Mouse (Mus musculus) left cerebral cortex, adult 9 months (tissue): ENCODE results near the gene Hist1h3g.
"Not testable (repeated sequence)": the region's sequence is repeated elsewhere in the genome, so short reads cannot be mapped to it uniquely, and the experiment has no call there.

ENCODE experiments used
- DNase-seq, 2 experiments: peaks; one replicate each; pipeline ENCODE4 v3.0.0; 2022; ENCODE audit warnings: low spot score in 2 of 2

Hist1h3g gene

GRCm38 (mm10) chr13:23555839-23556416 lies 20.7 kb downstream of the Hist1h3g start:
- peak; percentile 80 to 81 for DNase-seq

GRCm38 (mm10) chr13:23556906-23557305 lies 21.7 kb downstream of the Hist1h3g start:
- DNase-seq: no peak

- not testable (repeated sequence) for DNase-seq
These were observed 25.5 kb downstream of the Hist1h3g start for GRCm38 (mm10) chr13:23560699-23561098.

GRCm38 (mm10) chr13:23561531-23561882 lies 26.3 kb downstream of the Hist1h3g start:
- not testable (repeated sequence) for DNase-seq

- peak; percentile 95 to 97 for DNase-seq
These were observed 26.8 kb downstream of the Hist1h3g start, which contains the start of gene Hist1h3e for GRCm38 (mm10) chr13:23561883-23562659. Hist1h3e (minus strand) TSS chr13:23562369.

- DNase-seq: peak in 1 of 2 experiments; percentile 49
These were observed 27.7 kb downstream of the Hist1h3g start for GRCm38 (mm10) chr13:23562699-23563462.

GRCm38 (mm10) chr13:23564482-23564881 lies 29.3 kb downstream of the Hist1h3g start:
- no peak for DNase-seq

- not testable (repeated sequence) for DNase-seq
These were observed 35.2 kb downstream of the Hist1h3g start for GRCm38 (mm10) chr13:23570261-23571021.

- peak; percentile 86 to 94 for DNase-seq
These were observed 35.8 kb downstream of the Hist1h3g start, which contains the start of the genes Hist1h2ae and Hist1h2bg for GRCm38 (mm10) chr13:23571022-23571503. Hist1h2ae (minus strand) TSS chr13:23571220. Hist1h2bg (plus strand) TSS chr13:23571396.

GRCm38 (mm10) chr13:23571504-23572217 lies 36.4 kb downstream of the Hist1h3g start:
- DNase-seq: not testable (repeated sequence)

- DNase-seq: no peak
These were observed 37.2 kb downstream of the Hist1h3g start for GRCm38 (mm10) chr13:23572218-23573033.

GRCm38 (mm10) chr13:23573034-23573897 lies 38.0 kb downstream of the Hist1h3g start:
- DNase-seq: not testable (repeated sequence)

GRCm38 (mm10) chr13:23573898-23574524 lies 38.8 kb downstream of the Hist1h3g start, which contains the start of the genes Hist1h2bf and Hist1h2ad:
Hist1h2bf (minus strand) TSS chr13:23574196.
Hist1h2ad (plus strand) TSS chr13:23574381.
- peak; percentile 96 to 97 for DNase-seq

GRCm38 (mm10) chr13:23574546-23575170 lies 39.4 kb downstream of the Hist1h3g start:
- DNase-seq: not testable (repeated sequence)

- DNase-seq: peak; percentile 69 to 83
These were observed 40.1 kb downstream of the Hist1h3g start, which contains the start of gene Hist1h3d for GRCm38 (mm10) chr13:23575271-23575851. Hist1h3d (plus strand) TSS chr13:23575763.

GRCm38 (mm10) chr13:23575864-23576313 lies 40.7 kb downstream of the Hist1h3g start:
- not testable (repeated sequence) for DNase-seq

- no peak for DNase-seq
These were observed 41.2 kb downstream of the Hist1h3g start for GRCm38 (mm10) chr13:23576351-23576881.
